Mouse (Mus musculus) lung, embryonic 14.5 days (tissue): Measurements from ENCODE around the gene Tdrd12. TPM values are rescaled to one million over a fixed set of nuclear protein-coding genes. Genes with fewer than 3 reads are reported as not detected.
A peak's percentile ranks its signal among the peaks of the same experiment; 100 is the strongest.

ENCODE experiments used
- ATAC-seq: fragments of 200-750 bp; cut with Nextera tagmentation; 2 replicates; pipeline ENCODE4 v1.8.0; 2017; ENCODE audit warnings: mild to moderate bottlenecking, moderate TSS enrichment, moderate library complexity; ENCODE audit not compliant: insufficient read depth
- DNase-seq: peaks from one replicate; pipeline ENCODE4 v3.0.0-alpha.2; 2015
- H3K27ac ChIP-seq: fragments of 300-500 bp; sonication (generic); 2 replicates; pipeline ENCODE4 v1.5.1; 2014; ENCODE audit warnings: low read depth, mild to moderate bottlenecking, moderate library complexity
- H3K27me3 ChIP-seq: fragments of 300-500 bp; sonication (generic); 2 replicates; pipeline ENCODE4 v1.6.1; 2014; ENCODE audit warnings: low read length, control low read depth; ENCODE audit not compliant: insufficient read depth
- H3K36me3 ChIP-seq: fragments of 300-500 bp; sonication (generic); 2 replicates; pipeline ENCODE4 v1.6.1; 2014; ENCODE audit warnings: control low read depth; ENCODE audit not compliant: insufficient read depth
- H3K4me1 ChIP-seq: fragments of 300-500 bp; sonication (generic); 2 replicates; pipeline ENCODE4 v1.6.1; 2014; ENCODE audit warnings: antibody characterized with exemption, control low read depth; ENCODE audit not compliant: insufficient read depth
- H3K4me2 ChIP-seq: fragments of 300-500 bp; sonication (generic); 2 replicates; pipeline ENCODE4 v1.6.1; 2014; ENCODE audit warnings: mild to moderate bottlenecking
- H3K4me3 ChIP-seq: fragments of 300-500 bp; sonication (generic); 2 replicates; pipeline ENCODE4 v1.5.1; 2014; ENCODE audit warnings: low read depth, low read length
- H3K9ac ChIP-seq: fragments of 300-500 bp; sonication (generic); 2 replicates; pipeline ENCODE4 v1.6.1; 2014
- H3K9me3 ChIP-seq: fragments of 300-500 bp; sonication (generic); 2 replicates; pipeline ENCODE4 v1.6.1; 2016; ENCODE audit warnings: low read depth, low read length, control low read depth
- CTCF ChIP-seq: IDR thresholded peaks from 2 replicates; pipeline ENCODE4 v1.5.1; 2016; ENCODE audit warnings: antibody characterized with exemption, low read depth
- WGBS: fragments of 180-500 bp; shearing (Covaris S2); extraction: QIAGEN DNeasy Blood & Tissue Kit; methylation state at CpG from one replicate; pipeline ENCODE4 v1.1.7; 2014; 5-methylcytosine and 5-hydroxymethylcytosine counted together
- polyA plus RNA-seq: library from polyadenylated mRNA; unstranded; fragments of >200 nt; fragmentation: Nextera tagmentation; extraction: Ambion mirVana; gene quantifications from 2 replicates; pipeline ENCODE4 v1.2.1, GENCODE M21; 2014

Gene Tdrd12
- polyA plus RNA-seq, 1 experiment from 2014 or later = 0.75 TPM

- Histone ChIP-seq H3K4me3 (no peak within 1 kb of the TSS), H3K27ac (0 out of 2 replicates have a peak within 1 kb of the TSS, but pooled peaks have one; percentile 6), H3K4me1 (no peaks in the 10 kb centered on the region), H3K4me2 (no peak within 1 kb of the TSS), H3K9me3 (no peaks in the 10 kb centered on the region), H3K9ac (peak within 1 kb of the TSS; percentile 5; the same call in 1 of the 2 replicates), H3K27me3 (no peaks in the 10 kb centered on the region), H3K36me3 (no peaks in the 10 kb centered on the region)
- ATAC-seq = peak; percentile 21; the same call in 1 of the 2 replicates
- DNase-seq = peak; percentile 37
- TF ChIP-seq CTCF = no peak
- 20% methylated on average over 15 of the region's 15 CpGs for WGBS
Measured at GRCm38 (mm10) chr7:35447996-35448846, 89.3 kb downstream of the Tdrd12 start, which contains the start of gene Slc7a9. Gene Slc7a9, plus strand, starts transcription at chr7:35448796.

GRCm38 (mm10) chr7:35447501-35447900 lies 90.0 kb downstream of the Tdrd12 start:
- Histone ChIP-seq H3K36me3 (no peaks in the 10 kb centered on the region), H3K4me2 (no peak overlapping the region), H3K27me3 (no peaks in the 10 kb centered on the region), H3K9ac (no peak overlapping the region), H3K4me3 (no peak overlapping the region), H3K4me1 (no peaks in the 10 kb centered on the region), H3K27ac (0 out of 2 replicates have a peak overlapping the region, but pooled peaks have one; percentile 6), H3K9me3 (no peaks in the 10 kb centered on the region)
- TF ChIP-seq CTCF = no peak
- WGBS = 25% methylated on average over 4 of the region's 4 CpGs
- no peak for DNase-seq
- ATAC-seq = no peak

GRCm38 (mm10) chr7:35435266-35435665 lies 102.3 kb downstream of the Tdrd12 start:
- Histone ChIP-seq H3K4me1 (no peaks in the 10 kb centered on the region), H3K36me3 (peaks cover 89% of the 10 kb centered on the region), H3K27ac (no peak overlapping the region), H3K4me2 (no peak overlapping the region), H3K9ac (no peak overlapping the region), H3K27me3 (no peaks in the 10 kb centered on the region), H3K4me3 (no peak overlapping the region), H3K9me3 (no peaks in the 10 kb centered on the region)
- ATAC-seq (no peak), DNase-seq (no peak)
- TF ChIP-seq CTCF = no peak
- WGBS = 83% methylated on average over 9 of the region's 9 CpGs

- DNase-seq (no peak), ATAC-seq (no peak)
- H3K9me3 ChIP-seq = no peaks in the 10 kb centered on the region
- TF ChIP-seq CTCF = no peak
- H3K36me3 ChIP-seq = peaks cover 81% of the 10 kb centered on the region
- no peak overlapping the region for H3K9ac ChIP-seq
- 84% methylated on average over 10 of the region's 10 CpGs for WGBS
- H3K27me3 ChIP-seq = no peaks in the 10 kb centered on the region
- no peak overlapping the region for H3K27ac ChIP-seq
- H3K4me3 ChIP-seq = no peak overlapping the region
- H3K4me1 ChIP-seq = no peaks in the 10 kb centered on the region
- no peak overlapping the region for H3K4me2 ChIP-seq
Measured at GRCm38 (mm10) chr7:35428146-35428545, 109.4 kb downstream of the Tdrd12 start.

- Histone ChIP-seq H3K4me1 (no peaks in the 10 kb centered on the region), H3K9ac (no peak overlapping the region), H3K36me3 (peaks cover 80% of the 10 kb centered on the region), H3K4me3 (no peak overlapping the region), H3K27me3 (no peaks in the 10 kb centered on the region), H3K4me2 (no peak overlapping the region), H3K27ac (no peak overlapping the region), H3K9me3 (no peaks in the 10 kb centered on the region)
- DNase-seq (no peak), ATAC-seq (no peak)
- WGBS = 79% methylated on average over 10 of the region's 10 CpGs
- TF ChIP-seq CTCF = no peak
Measured at GRCm38 (mm10) chr7:35423071-35423470, 114.5 kb downstream of the Tdrd12 start.

Other genes with a start within 250 kb of the Tdrd12 start
- 15.9 and 16.1 TPM in 2 replicates for gene Gpatch1, start 219.3 kb downstream of the Tdrd12 start, polyA plus RNA-seq
- gene Rhpn2, start 203.6 kb downstream of the Tdrd12 start, polyA plus RNA-seq = 3.0 and 3.6 TPM in 2 replicates
- gene Faap24, start 140.9 kb downstream of the Tdrd12 start, polyA plus RNA-seq = 17.7 and 20.2 TPM in 2 replicates
- 47.9 and 49.4 TPM in 2 replicates for gene Cep89, start 140.7 kb downstream of the Tdrd12 start, polyA plus RNA-seq
- gene Slc7a9, start 88.9 kb downstream of the Tdrd12 start, polyA plus RNA-seq = 0.49 and 0.67 TPM in 2 replicates
- gene Nudt19, start 18.6 kb upstream of the Tdrd12 start, polyA plus RNA-seq = 53.9 and 54.9 TPM in 2 replicates
- 0.24 and 0.36 TPM in 2 replicates for gene Rgs9bp, start 47.8 kb upstream of the Tdrd12 start, polyA plus RNA-seq
- gene Ankrd27, start 48.5 kb upstream of the Tdrd12 start, polyA plus RNA-seq = 38.1 and 38.8 TPM in 2 replicates
- gene Pdcd5, start 109.8 kb upstream of the Tdrd12 start, polyA plus RNA-seq = 266 and 281 TPM in 2 replicates
- 36.1 and 39.4 TPM in 2 replicates for gene Dpy19l3, start 216.7 kb upstream of the Tdrd12 start, polyA plus RNA-seq